Mouse (Mus musculus) myocyte (in vitro differentiated cells): Measurements from ENCODE around the gene N4bp2l1. TPM values are rescaled to one million over a fixed set of nuclear protein-coding genes. Genes with fewer than 3 reads are reported as not detected.
A peak's percentile ranks its signal among the peaks of the same experiment; 100 is the strongest.

Experiments used
- H3K27me3 ChIP-seq: one replicate; pipeline ENCODE4 v1.6.1; 2011; ENCODE audit not compliant: control insufficient read depth, insufficient read depth, insufficient read length
- H3K36me3 ChIP-seq: one replicate; pipeline ENCODE4 v1.6.1; 2011; ENCODE audit not compliant: control insufficient read depth, insufficient read depth
- H3K4me2 ChIP-seq: one replicate; pipeline ENCODE4 v1.6.1; 2011; ENCODE audit warnings: low read depth, control low read depth
- H3K4me3 ChIP-seq: one replicate; pipeline ENCODE4 v1.5.1; 2011; ENCODE audit warnings: mild to moderate bottlenecking, control low read depth, moderate library complexity
- H3K79me2 ChIP-seq: one replicate; pipeline ENCODE4 v1.6.1; 2011; ENCODE audit not compliant: control insufficient read depth, insufficient read depth
- H3ac ChIP-seq: one replicate; pipeline ENCODE4 v1.6.1; 2011; ENCODE audit not compliant: control insufficient read depth, insufficient read length
- CEBPB ChIP-seq: IDR thresholded peaks from 2 replicates; pipeline ENCODE4 v1.6.1; 2011; ENCODE audit warnings: mild to moderate bottlenecking, moderate library complexity; ENCODE audit not compliant: poor library complexity, insufficient read depth, severe bottlenecking
- E2F4 ChIP-seq: IDR thresholded peaks from one replicate; pipeline ENCODE4 v1.6.1; 2011; ENCODE audit warnings: mild to moderate bottlenecking, control low read depth, moderate library complexity; ENCODE audit not compliant: insufficient read depth
- MAX ChIP-seq: IDR thresholded peaks from one replicate; pipeline ENCODE4 v1.6.1; 2011; ENCODE audit warnings: low read depth, mild to moderate bottlenecking, control low read depth
- MYOD1 ChIP-seq, 3 experiments: IDR thresholded peaks; one replicate each; pipeline ENCODE4 v1.6.1; 2011; ENCODE audit warnings: control low read depth in 2 of 3, low read depth in 2 of 3, mild to moderate bottlenecking in 2 of 3, moderate library complexity in 1 of 3; ENCODE audit not compliant: insufficient read length in 2 of 3, control insufficient read depth in 1 of 3
- MYOG ChIP-seq, 3 experiments: IDR thresholded peaks; one replicate each; pipeline ENCODE4 v1.6.1; 2011; ENCODE audit warnings: control low read depth in 2 of 3, low read depth in 2 of 3, mild to moderate bottlenecking in 2 of 3; ENCODE audit not compliant: insufficient read length in 2 of 3, control insufficient read depth in 1 of 3, insufficient read depth in 1 of 3
- POLR2A ChIP-seq: IDR thresholded peaks from one replicate; pipeline ENCODE4 v1.6.1; 2011; ENCODE audit warnings: low read depth, mild to moderate bottlenecking, control low read depth, moderate library complexity; ENCODE audit not compliant: insufficient read length
- POLR2AphosphoS2 ChIP-seq: IDR thresholded peaks from one replicate; pipeline ENCODE4 v1.6.1; 2011; ENCODE audit warnings: low read depth, control low read depth; ENCODE audit not compliant: insufficient read length
- REST ChIP-seq: IDR thresholded peaks from one replicate; pipeline ENCODE4 v1.6.1; 2011; ENCODE audit warnings: mild to moderate bottlenecking, control low read depth, moderate library complexity; ENCODE audit not compliant: insufficient read depth, insufficient read length
- SRF ChIP-seq: IDR thresholded peaks from one replicate; pipeline ENCODE4 v1.6.1; 2011; ENCODE audit warnings: low read depth; ENCODE audit not compliant: control insufficient read depth, insufficient read length
- TCF12 ChIP-seq: IDR thresholded peaks from one replicate; pipeline ENCODE4 v1.6.1; 2011; ENCODE audit warnings: mild to moderate bottlenecking, control low read depth; ENCODE audit not compliant: poor library complexity, insufficient read depth, severe bottlenecking
- TCF3 ChIP-seq: IDR thresholded peaks from one replicate; pipeline ENCODE4 v1.6.1; 2011; ENCODE audit warnings: low read depth, control low read depth; ENCODE audit not compliant: insufficient read length
- USF1 ChIP-seq: IDR thresholded peaks from one replicate; pipeline ENCODE4 v1.6.1; 2011; ENCODE audit warnings: low read depth, mild to moderate bottlenecking, control low read depth, moderate library complexity
- polyA plus RNA-seq: library from polyadenylated mRNA; unstranded; fragments of >200 nt; fragmentation: generic; extraction: Trizol; gene quantifications from one replicate; pipeline ENCODE4 v1.2.1, GENCODE M21; 2012; ENCODE audit warnings: missing spikeins

The N4bp2l1 gene
- polyA plus RNA-seq, 1 experiment: 1.4 TPM

DNA sequence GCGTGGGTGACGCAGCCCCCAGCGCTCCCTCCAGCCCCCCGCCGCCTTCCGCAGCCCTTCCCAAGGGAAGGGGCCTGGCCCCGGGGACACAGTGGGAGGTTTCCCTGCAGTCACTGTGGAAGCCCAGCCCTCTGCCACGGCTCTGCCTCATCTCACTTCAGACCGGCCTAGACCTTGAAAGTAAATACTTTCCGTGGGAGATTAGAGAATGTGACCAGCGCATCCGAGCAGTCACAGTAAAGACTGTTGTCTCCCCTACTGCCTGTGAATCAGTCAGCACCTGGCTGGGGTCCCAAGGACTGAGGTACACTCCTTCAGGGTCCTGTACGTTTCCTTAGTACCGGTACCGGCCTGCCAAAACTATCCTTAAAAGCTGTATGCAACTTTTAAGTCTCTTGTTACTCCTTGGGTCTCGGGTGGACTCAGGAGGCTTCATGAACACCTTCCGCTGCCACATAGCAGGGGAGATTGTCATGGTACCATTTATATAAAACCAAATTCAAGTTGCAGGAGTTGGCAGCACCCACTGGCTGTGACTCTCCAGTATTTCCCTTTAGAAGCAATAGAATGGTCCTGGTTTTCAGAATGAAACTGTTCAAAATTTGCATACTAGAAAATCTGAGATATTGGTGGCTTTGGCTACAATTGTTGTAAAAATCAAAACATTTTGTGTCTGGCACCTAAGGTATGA, 2.2 kb downstream of the N4bp2l1 start:
- no peaks in the 10 kb centered on the region for H3K79me2 ChIP-seq
- no peaks in the 10 kb centered on the region for H3K36me3 ChIP-seq
- H3K4me2 ChIP-seq: peak overlapping the region; percentile 75
- no peaks in the 10 kb centered on the region for H3K27me3 ChIP-seq
- H3K4me3 ChIP-seq: peak overlapping the region; percentile 25
- peak overlapping the region; percentile 66 for H3ac ChIP-seq
- TF ChIP-seq CEBPB: no peak
- no peak for TF ChIP-seq MAX
- TF ChIP-seq POLR2AphosphoS2: no peak
- TF ChIP-seq E2F4: no peak
- TF ChIP-seq TCF12: no peak
- no peak for TF ChIP-seq USF1
- no peak for TF ChIP-seq SRF
- TF ChIP-seq REST: no peak
- TF ChIP-seq POLR2A: no peak
- TF ChIP-seq MYOG (IDR thresholded peaks at IDR 0.05; ENCODE audit: control insufficient read depth in 1 of 3, insufficient read depth in 1 of 3, insufficient read length in 2 of 3, low read depth in 2 of 3): no peak
- no peak for TF ChIP-seq MYOD1 (IDR thresholded peaks at IDR 0.05; ENCODE audit: control insufficient read depth in 1 of 3, insufficient read length in 2 of 3, low read depth in 2 of 3)
- no peak for TF ChIP-seq TCF3

- no peak for TF ChIP-seq TCF3
- TF ChIP-seq POLR2A: no peak
- TF ChIP-seq SRF: no peak
- no peak for TF ChIP-seq MYOD1 (IDR thresholded peaks at IDR 0.05; ENCODE audit: control insufficient read depth in 1 of 3, insufficient read length in 2 of 3, low read depth in 2 of 3)
- TF ChIP-seq CEBPB: no peak
- no peak for TF ChIP-seq TCF12
- no peak for TF ChIP-seq POLR2AphosphoS2
- TF ChIP-seq USF1: no peak
- TF ChIP-seq E2F4: no peak
- TF ChIP-seq MAX: no peak
- no peak for TF ChIP-seq REST
- no peak for TF ChIP-seq MYOG (IDR thresholded peaks at IDR 0.05; ENCODE audit: control insufficient read depth in 1 of 3, insufficient read depth in 1 of 3, insufficient read length in 2 of 3, low read depth in 2 of 3)
- Histone ChIP-seq H3K27me3 (no peaks in the 10 kb centered on the region), H3K36me3 (no peaks in the 10 kb centered on the region), H3K4me3 (peak overlapping the region; percentile 25), H3K79me2 (no peaks in the 10 kb centered on the region), H3K4me2 (peak overlapping the region; percentile 75), H3ac (peak overlapping the region; percentile 66)
These were observed 3.0 kb downstream of the N4bp2l1 start for GRCm38 (mm10) chr5:150593756-150594648.

DNA sequence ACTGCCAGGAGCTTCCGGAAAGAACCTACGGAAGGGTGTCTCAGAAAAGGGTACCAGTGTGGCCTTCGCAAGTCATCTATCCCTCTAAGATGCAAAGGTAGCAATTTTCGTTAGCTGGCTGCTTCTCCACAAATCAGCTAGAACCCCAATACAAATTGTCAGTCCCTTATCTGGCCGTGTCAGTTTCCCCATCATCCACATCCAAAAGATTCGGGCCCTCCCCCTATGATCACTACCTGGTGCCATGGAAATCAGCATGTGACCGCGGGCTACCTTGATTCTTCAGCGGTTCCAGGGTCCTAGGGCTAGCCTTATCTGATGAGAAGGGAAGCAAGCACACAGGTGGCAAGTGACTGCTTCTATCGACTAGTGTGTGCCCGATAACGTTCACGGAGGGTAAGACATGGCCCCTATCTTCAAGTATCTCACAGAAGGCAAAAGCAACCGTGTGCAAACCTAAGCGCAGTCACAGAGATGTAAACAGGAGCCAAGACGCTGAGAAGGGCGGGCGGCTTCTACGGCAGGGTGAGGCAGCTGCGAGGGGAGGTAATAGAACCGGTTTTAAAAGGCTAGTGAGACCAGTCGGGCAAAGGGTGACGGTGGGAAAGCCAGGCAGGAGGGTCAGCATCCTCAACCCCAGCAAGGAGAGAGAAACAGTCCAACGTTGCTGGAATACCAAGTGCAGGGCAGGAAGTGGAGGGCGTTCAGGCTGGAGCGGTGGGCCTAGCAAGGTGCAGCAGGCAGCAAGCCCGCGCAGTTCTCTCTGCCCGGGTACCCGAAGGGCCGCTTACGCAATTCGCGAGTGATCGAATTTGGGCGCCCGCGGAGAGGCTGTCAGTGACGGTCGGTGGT, 3.9 kb downstream of the N4bp2l1 start:
- Histone ChIP-seq H3K36me3 (no peaks in the 10 kb centered on the region), H3K27me3 (no peaks in the 10 kb centered on the region), H3K4me2 (peak overlapping the region; percentile 18), H3K79me2 (no peaks in the 10 kb centered on the region), H3ac (peak overlapping the region; percentile 66), H3K4me3 (peak overlapping the region; percentile 25)
- TF ChIP-seq SRF (no peak), TCF3 (no peak), POLR2A (no peak), MYOG (IDR thresholded peaks at IDR 0.05; ENCODE audit: control insufficient read depth in 1 of 3, insufficient read depth in 1 of 3, insufficient read length in 2 of 3, low read depth in 2 of 3) (no peak), MAX (no peak), REST (no peak), POLR2AphosphoS2 (no peak), MYOD1 (IDR thresholded peaks at IDR 0.05; ENCODE audit: control insufficient read depth in 1 of 3, insufficient read length in 2 of 3, low read depth in 2 of 3) (no peak)

- Histone ChIP-seq H3K4me2 (no peak overlapping the region), H3K36me3 (no peaks in the 10 kb centered on the region), H3K27me3 (no peaks in the 10 kb centered on the region), H3K79me2 (no peaks in the 10 kb centered on the region), H3K4me3 (no peak overlapping the region), H3ac (no peak overlapping the region)
- no peak for TF ChIP-seq MYOG (IDR thresholded peaks at IDR 0.05; ENCODE audit: control insufficient read depth in 1 of 3, insufficient read depth in 1 of 3, insufficient read length in 2 of 3, low read depth in 2 of 3)
- no peak for TF ChIP-seq MAX
- TF ChIP-seq POLR2AphosphoS2: no peak
- TF ChIP-seq USF1: no peak
- no peak for TF ChIP-seq REST
- TF ChIP-seq E2F4: no peak
- TF ChIP-seq POLR2A: no peak
- no peak for TF ChIP-seq SRF
- no peak for TF ChIP-seq MYOD1 (IDR thresholded peaks at IDR 0.05; ENCODE audit: control insufficient read depth in 1 of 3, insufficient read length in 2 of 3, low read depth in 2 of 3)
- TF ChIP-seq CEBPB: no peak
- TF ChIP-seq TCF3: no peak
- TF ChIP-seq TCF12: no peak
These were observed 4.6 kb downstream of the N4bp2l1 start for GRCm38 (mm10) chr5:150592186-150592903.
